Mouse (Mus musculus) gastrocnemius, adult 18-20 months (tissue): ENCODE measurements around the gene Tmem205. TPM values are rescaled to one million over a fixed set of nuclear protein-coding genes. Genes with fewer than 3 reads are reported as not detected.

Experiments used
- DNase-seq: peaks from one replicate; pipeline ENCODE4 v3.0.0; 2021; ENCODE audit warnings: low spot score
- total RNA-seq, 2 experiments: library from RNA; stranded (reverse); gene quantifications; 2 replicates each; pipeline ENCODE4 v1.2.3; 2021

The Tmem205 gene
- total RNA-seq, 2 experiments from 2014 or later = 10.5 to 13.8 TPM

DNA sequence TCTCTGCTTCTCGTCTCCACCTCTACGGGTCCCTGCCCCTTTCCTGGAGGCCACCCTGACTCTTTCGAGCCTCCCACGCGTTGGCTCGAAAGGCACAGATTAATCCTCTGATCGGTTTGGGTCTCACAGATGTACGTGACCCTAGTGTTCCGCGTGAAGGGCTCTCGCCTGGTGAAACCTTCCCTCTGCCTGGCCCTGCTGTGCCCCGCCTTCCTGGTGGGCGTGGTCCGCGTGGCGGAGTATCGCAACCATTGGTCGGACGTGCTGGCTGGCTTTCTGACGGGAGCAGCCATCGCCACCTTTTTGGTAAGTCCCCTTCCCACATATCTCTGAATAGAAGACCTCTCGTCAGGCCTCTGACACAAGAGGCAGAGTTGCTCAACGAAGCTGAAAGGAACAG, 16.9 kb upstream of the Tmem205 start:
- DNase-seq = no peak

DNA sequence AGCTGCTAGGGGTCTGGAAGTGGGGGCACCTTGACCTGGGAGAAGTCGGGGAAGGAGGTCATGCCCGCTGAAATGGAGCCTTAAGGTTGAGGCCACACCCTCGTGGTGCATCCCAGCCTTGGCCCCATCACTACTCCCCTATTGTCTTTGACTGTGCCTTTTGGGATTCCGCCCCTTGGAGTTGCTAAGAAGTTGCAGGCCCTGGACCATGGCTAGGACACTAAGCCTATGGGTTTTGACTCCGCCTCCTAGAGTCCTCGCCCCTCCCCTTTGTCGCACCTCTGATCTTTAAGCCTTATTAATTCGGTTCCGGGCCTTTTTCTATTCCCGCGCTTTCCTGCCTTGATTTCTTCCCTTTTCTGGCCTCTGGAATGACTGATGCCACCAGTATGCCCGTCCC, 16.3 kb upstream of the Tmem205 start:
- DNase-seq = no peak

DNA sequence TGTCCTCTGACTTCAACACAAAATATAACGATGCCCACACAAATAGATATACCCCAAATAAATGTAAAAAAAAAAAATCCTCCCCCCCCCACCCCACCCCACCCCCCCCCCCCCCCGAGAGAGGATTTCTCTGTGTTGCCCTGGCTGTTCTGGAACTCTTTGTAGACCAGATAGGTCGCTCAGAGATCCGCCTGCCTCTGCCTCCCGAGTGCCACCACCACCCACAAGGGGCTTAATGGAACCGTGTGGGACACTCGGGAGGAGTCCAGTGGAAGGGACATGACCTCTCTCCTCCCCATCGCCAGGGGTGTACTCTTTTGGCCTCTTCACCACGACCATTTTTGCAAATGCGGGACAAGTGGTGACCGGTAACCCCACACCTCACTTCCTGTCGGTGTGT, 15.7 kb upstream of the Tmem205 start:
- no peak for DNase-seq

DNA sequence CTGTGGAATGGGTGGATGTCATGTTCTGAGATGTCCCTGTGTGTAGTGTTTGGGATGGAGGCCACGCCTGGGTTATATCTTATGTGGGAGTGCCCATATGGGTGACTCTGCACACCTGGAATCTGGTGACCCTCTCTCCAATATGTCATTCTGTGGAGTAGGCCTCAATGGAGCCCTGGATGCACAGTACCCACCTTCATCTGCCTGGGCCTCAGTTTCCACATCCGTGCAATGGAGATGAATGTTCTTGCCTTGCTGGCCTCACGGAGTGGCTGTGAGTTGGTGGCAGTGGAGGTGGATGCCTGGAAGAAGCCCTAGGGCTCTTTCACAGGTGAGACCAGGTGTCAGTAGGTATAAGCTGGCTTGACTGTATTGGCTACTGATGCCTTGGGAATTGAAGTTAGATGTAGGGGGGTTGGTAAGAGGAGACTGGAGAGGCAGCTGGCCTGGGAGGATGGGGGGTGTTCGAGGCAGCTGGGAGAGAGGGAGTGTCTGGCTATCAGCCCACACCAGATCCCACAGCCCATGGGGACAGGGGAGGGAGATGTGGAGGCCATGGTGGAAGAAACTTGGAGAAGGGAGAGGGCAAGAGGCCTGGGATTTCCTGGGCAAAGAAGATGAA, 11.0 kb upstream of the Tmem205 start:
- no peak for DNase-seq

DNA sequence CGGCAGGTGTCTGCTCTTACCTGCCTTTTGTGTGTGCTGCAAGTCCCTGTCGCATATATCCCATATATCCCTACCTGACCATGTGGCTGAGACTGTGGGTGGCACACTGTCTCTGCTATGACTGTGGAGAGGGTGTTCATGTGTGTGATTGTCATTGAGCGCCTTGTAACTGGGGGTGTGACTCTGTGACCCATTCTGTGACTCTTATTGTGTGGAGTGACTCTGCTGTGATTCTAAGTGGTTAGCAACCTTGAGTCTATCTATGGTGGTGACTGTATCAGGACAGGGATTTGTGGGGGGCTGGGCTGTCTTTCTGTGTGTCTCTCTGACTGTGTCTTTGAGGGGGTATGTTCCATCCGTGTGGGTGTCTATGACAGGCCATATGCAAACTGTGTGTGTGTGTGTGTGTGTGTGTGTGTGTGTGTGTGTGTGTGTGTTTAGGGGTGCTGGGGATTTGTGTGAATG, 10.4 kb upstream of the Tmem205 start:
- no peak for DNase-seq

DNA sequence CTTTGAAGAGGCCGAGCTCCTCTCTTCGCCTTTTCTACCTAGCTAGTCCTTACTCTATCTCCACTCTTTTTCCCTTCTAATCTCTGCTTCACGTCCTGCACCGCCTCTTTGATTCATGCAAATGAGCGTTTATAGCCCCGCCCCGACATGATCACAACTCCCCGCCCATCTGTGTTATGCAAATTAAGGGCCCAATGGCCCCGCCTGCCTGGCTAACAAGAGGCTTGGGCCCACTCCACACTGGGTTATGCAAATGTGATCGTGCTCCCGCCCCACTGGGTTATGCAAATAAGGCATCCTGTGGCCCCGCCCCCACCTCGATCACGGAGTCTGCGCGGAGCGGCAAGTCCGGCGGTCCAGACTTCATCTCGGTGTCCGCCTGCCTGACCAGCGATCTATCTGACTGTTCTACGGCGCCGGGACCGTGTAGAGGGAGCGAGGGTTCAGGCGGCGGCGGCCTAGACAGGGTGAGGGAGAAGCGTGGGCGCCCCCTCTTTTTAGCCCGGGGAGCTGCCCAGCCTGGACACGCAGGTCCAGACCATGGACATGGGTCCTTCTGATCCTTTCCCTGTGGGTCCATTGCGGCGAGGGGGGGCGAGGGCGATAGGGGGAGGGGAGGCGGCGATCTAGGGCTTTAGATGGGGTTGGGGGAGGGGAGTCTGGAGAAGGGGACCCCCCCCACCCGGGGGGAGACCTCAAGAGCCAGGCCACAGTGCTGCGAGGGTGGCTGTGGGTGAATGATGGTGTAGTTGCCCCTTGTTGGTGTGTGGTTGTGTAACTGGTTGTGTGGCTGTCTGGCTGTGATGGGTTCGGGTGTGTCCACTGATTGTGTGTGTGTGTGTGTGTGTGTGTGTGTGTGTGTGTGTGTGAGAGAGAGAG, 9.6 kb upstream of the Tmem205 start, which contains the start of gene Plppr2:
Gene Plppr2, plus strand, starts transcription at position 342 of the 879 bp plus-strand sequence.
- peak; percentile 91 for DNase-seq

DNA sequence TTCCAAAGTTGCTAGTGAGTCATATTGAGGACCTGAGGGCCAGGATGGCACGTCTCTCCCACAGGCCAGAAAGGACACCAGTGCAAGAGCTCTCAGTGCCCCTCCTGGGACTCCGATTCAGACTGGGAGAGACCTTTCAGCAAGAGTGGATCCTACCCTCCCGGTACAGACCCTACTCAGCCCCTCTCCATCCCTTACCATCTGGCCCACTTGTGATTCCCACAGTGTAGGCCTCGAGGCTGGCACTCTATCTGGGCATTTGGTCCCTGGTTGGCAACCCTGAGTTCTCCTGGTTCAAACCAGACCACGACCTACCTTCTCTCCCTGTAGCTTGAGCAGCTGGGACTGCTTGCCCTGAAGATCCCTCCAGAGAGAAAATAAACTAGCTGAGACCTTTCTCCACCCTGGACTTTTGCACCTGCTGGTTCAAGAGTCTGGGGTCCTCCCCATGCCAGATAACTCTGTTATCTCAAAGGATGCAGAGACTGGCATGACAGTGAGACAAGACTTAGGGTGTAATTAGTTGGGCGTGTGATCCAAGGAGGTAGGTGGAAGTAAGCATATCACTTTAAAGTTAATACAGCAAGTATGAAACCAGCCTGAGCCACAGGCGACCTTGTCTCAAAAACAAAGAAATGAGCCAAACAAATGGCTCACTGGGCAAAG, 8.2 kb upstream of the Tmem205 start:
- no peak for DNase-seq

DNA sequence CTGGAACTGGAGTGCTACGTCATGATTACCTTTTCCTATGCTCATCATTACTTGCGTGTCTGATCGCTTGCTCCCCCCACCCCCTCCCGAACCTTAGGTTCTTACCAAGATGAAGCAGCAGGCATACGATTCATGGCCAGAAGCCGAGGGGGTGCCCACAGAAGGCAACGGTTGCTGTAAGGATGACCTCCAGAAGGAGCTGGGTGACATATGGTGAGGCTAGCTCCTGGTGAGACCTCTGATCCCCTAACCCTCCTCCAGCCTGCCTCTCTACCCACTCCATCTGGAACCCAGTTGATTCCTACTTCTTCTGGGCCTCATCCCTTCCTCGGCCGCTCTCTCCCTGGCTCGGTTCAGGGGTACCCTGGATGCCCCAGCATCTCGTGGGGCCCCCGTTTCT, 6.7 kb upstream of the Tmem205 start:
- no peak for DNase-seq

DNA sequence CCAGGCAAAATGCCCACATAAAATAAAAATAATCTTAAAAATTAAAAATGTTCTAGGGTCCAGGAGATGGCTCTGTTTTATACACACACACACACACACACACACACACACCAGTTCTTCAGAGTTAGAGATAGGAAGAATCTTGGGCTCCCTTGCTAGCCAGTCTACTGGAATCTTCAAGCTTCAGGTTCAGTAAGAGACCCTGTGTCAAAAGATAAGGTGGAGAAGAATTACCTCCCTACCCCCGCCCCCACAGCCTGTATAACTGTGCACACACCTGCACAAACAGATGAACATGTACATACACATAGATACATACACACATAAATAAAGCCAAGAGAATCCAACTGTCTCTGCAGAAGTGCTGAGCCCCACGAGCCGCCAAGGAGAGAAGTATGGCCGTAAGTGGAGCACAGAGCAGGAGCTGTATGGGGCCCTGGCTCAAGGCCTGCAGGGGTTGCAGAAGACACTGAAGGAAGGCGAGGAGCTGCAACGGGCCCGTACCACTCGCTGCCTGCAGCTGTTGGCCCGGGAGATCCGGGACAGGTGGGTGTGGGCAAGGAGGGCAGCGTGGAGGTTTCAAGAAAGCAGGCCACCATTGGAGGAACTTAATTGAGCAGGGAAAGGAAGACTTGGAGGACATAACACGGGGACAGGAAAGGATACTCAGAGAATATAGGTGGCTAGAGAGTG, 5.2 kb upstream of the Tmem205 start:
- no peak for DNase-seq

DNA sequence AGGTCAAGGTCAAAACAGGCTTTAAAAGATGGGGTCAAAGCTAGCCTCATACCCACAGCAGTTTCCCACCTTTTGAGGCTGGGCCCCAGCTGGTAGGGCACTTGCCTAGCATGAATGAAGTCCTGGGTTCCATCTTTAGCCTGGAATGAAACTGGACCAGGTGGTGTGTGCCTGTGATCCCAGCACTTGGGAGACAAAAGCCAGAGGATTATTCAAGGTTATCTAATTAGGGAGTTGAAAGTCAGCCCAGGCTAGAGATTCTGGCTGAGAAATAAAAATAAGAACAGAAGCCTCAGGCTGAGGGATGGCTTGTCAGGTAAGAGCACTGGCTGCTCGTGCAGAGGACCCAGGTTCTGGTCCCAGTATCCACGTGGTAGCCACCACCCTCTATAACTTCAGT, 4.7 kb upstream of the Tmem205 start:
- no peak for DNase-seq

DNA sequence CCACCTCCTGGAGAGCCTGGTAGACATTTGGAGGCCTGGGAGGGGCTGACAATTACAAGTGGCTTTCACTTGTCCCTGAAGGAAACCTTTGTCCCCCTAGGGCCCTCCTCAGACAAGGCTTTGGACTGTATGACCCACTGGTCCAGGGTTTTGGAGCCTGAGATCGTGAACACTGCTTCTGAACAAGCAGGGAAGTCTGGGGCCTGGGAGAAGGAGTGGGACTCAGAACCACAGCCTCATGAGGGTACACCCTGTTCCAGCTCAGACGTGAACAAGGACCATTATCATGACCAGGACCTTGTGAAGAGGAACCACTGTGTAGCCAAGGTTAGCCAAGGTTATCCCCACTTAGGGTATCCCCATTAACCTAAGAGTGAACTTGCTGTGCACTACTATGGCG, 1.9 kb upstream of the Tmem205 start:
- DNase-seq = no peak

DNA sequence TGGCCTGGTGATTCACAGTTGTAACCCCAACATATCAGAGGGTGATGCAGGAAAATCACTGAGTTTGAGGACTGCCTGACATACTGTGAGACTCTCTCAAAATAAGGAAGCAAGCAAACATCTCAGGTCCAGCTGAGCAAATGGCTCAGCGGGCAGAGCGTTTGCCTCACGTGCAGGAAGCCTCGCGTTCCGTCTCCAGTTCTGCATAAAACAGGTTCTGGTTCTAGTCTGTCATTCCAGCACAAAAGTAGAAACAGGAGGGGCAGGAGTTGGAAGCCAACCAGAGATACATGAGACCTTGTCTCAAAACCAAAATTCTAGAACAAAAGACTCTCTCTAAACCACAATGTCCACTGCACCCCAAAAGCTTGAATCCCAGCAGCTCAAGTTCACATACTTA, 572 bp downstream of the Tmem205 start:
- DNase-seq = no peak

DNA sequence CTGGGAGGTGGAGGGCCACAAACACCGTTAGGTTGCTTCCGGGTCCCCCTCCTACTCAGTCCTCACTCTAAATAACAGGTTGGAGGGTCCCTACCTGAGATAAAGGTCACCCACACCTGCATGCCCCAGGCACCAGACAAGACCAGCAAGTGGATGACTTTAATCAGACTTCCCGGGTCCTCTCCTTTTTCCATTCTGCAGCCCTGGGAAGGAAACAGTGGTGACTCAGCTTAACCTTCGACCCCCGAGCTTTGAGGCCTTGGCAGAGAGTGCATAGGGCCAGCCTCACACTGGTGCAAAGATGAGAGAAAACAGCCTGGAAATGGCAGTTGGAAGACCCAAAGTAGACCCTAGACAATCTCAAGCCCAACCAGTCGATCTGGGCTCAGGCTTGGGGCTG, 1.2 kb downstream of the Tmem205 start:
- no peak for DNase-seq

DNA sequence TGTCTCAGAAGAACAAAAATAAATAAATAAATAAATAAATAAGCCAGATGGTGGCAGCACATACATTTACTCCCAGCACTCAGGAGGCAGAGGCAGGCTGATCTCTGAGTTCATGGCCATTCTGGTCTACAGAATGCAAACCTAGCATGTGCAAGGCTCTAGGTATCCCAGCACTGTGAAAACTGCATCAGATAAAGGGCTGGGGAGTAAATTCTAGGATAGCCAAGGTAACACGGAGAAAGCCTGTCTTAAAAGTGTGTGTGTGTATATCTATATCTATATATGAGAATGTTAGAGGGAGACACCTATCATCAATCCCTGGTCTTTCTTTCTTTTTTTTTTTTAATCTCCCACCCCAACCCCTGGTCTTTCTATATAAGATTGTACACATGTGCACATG, 1.9 kb downstream of the Tmem205 start:
- no peak for DNase-seq

DNA sequence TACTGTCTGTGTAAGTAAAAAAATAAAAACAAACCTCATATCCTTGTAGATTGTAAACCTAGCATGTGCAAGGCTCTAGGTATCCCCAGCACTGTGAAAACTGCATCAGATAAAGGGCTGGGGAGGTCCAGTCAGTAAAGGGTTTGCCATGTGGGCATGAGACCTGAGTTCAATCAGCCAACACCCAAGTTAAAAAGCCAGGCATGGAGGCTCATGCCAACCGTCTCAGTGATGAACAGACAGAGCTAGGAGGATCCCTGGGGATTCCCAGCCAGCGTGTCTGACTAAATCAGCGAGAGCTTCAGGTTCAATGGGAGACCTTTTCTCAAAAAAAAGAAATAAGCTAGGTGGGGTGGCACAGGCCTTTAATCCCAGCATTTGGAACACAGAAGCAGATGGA, 2.3 kb downstream of the Tmem205 start:
- DNase-seq = no peak

DNA sequence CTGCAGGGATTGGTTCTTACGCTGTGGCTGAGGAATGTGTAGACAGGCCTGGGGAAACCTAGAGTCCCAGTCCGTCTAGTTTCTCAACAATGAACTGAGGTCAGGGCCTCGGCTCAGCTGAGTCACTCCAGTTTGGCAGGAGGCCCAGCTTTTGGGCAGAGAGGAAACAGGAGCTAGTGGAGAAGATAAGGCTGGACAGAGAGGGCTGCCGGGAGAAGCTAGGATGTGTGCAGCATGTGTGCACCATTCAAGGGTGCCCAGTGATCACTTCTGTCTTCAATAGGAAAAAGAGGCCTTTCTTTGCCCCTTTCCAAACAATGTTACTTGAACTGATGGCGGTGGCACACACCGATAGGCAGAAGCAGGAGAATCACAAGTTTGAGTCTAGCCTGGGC, 3.3 kb downstream of the Tmem205 start:
- DNase-seq = peak; percentile 91

DNA sequence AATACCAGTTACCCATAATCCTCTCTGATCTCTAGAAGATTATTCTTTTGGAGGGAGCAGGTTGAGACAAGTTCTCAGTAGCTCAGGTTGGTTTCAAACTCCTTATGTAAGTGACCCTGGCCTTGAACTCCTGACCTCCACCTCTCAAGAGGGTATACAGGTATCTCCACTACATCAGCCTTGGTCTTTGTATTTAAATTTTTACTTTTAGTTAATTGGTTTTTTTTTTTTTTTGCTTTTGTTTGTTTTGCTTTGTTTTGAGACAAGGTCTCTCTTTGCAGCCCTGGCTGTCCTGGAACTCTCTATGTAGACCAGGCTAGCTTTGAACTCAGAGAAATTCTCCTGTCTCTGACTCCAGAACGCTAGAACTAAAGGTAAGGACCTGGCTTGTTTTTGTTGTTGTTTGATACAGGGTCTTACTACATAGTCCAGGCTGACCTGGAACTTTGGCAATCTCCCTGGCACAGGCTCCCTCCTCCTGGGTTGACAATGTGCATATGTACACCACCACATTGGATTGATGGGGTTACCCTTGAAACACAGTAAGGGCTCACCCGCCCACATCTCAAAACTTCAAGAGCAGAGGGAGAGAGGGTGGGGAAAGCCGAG, 3.8 kb downstream of the Tmem205 start:
- no peak for DNase-seq

DNA sequence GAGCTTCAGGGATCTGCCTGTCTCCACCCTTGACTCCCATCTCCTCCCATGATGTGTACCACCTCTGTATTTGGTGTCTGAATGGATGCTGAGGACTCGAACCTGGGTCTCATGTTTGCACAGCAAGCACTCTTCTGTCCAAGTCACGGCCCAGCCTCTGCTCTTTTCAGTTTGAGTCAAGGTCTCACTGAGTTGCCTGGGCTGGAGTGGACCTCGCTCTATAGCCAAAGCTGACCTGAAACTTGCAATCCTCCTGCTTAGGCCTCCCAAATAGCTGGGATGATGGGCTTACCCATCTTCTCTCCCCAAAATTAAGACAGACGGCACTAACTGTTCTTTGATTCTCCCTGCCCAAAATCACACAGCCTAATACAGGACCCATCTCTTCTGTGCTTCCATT, 4.3 kb downstream of the Tmem205 start:
- DNase-seq = no peak

DNA sequence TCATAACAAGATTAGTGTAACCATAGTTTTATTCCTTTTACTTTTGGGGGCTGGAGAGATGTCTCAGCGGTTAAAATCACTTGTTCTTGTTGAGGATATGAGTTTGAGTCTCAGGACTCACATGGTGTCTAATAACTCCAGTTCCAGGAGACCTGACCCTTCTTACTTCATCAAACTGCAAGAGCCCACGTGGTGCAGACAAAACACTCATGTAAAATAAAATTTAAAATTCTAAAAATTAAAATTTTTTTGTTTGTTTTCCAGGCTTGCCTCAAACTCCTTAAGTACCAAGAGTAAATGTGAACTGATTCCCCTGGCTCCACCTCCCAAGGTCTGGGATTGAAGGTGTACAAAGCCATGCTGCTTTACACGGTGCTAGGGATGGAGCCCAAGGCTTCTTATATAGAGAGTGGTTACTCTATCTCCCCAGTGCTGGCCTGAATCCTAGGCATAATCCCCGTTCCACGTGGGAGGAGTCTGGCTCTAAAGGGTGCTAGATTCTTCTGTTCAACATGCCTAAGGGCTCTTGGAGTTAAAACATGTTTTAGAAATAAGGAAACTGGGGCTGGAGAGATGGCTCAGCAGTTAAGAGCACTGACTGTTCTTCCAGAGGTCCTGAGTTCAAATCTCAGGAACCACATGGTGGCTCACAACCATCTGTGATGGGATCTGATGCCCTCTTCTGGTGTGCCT, 8.5 kb downstream of the Tmem205 start:
- no peak for DNase-seq

DNA sequence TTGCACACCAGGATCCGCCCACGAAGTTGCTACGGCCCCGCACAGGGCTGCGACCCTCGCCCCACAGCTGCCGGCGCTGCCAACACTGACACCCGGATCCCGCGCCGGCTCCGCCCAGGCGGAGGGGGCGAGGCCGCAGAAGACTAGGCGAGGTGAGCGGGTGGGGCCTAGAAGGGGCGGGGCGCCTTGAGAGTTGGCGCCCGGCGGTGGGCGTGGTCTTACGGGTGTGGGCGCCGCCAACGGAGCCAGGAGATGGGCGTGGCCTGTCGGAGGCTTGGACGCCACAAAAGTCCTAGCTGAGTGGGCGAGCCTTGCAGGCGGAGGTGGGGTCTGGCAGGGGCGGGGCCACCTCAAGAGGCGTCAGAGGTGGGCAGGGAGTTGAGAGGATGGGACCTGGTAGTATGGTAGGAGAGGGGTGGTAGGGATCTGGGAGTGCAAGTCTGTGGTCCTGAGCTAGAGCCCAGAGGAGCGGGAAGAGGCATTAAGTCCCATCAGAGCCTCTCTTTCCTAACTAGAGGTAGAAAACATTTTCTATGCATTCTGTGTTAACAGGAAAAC, 9.2 kb downstream of the Tmem205 start, which contains the start of gene Rab3d:
Gene Rab3d, minus strand, starts transcription at position 158 of the 558 bp plus-strand sequence.
- DNase-seq = peak; percentile 91
